Mouse (Mus musculus) left cerebral cortex, postnatal 36 days (tissue): ENCODE data around the gene Bcorl1. TPM values are rescaled to one million over a fixed set of nuclear protein-coding genes. Genes with fewer than 3 reads are reported as not detected.

ENCODE experiments used
- DNase-seq, 2 experiments: peaks; one replicate each; pipeline ENCODE4 v3.0.0; 2021 to 2022; ENCODE audit warnings: low spot score in 2 of 2, mixed read lengths in 1 of 2
- intact Hi-C: fragments of 180-260 bp; cut with DNase I; formaldehyde crosslinking; loops from one replicate; pipeline ENCODE4 v1.15.1; 2025
- total RNA-seq, 2 experiments: library from RNA; stranded (reverse); gene quantifications; 2 replicates each; pipeline ENCODE4 v1.2.3; 2021

Gene Bcorl1
- total RNA-seq, 2 experiments from 2014 or later = 17.9 to 20.4 TPM

DNA sequence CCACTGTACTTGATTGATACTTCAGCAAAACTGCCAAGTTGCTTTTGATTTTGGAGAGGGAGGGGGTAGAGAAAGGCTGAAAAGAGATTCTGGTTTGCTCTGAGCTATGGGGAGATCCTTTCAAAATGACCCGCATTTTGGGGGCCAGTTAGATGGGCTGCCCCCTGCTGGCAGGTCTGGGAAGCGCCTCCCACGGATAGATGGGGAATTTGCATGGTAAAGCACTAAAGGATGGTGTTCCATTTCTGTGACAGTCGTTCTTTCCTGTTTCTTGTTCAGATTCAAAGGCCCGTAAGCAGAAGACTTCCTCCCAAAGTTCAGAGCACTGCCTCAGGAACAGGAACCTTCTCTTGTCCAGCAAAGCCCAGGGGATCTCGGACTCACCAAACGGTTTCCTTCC lies 42.5 kb downstream of the Bcorl1 start:
- peak; percentile 7 to 13 for DNase-seq
- intact Hi-C loops = loop anchor here (10.0 kb wide), 1 partner anchor 109 kb away; no protein-coding TSS in a partner anchor

- intact Hi-C loops = loop anchor here (10.0 kb wide), 1 partner anchor 111 kb away; no protein-coding TSS in a partner anchor
- DNase-seq = no peak
Observed at GRCm38 (mm10) chrX:48385927-48386326, 44.8 kb downstream of the Bcorl1 start.

DNA sequence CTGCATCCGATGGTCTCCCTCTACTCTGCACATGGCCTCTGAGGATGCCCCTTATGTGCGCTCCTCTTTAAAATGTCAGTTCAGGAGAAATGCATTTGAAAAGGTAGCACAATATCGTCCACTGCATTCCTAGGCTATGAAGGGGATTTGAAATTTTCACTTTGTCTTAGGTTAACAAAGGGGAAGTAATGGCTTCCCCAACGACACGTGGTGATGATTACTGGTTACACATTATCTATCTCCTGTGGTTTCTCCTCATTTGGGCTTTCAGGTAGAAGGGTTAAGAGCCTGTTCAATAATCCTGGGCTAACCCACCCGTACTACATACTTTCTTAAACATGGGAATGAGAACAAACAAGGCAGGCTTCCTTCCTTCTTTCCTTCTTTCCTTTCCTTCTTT lies 48.2 kb downstream of the Bcorl1 start:
- DNase-seq = no peak
- intact Hi-C loops = loop anchor here (10.0 kb wide), 1 partner anchor 115 kb away; no protein-coding TSS in a partner anchor

GRCm38 (mm10) chrX:48399994-48400393 lies 58.8 kb downstream of the Bcorl1 start:
- intact Hi-C loops = no loop called here
- no peak for DNase-seq

DNA sequence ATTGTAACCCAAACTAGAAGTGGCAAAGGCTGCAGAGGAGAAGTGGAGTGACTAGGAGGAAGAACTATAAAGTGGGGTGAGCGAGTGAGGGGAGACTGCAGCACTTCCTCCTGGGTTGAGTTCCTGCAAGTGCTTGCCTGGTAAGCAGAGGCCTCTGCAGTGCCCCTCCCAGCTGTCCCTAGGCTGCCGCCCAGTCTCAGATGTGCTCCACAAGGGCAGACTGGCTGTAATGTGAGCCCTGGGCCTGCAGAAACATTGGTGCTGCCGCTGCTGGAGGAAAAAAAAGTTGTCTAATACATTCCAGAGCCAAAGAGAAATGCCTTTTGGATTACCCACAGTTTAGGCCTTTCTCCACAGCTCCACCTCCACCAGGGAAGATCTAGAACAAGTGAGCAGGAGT lies 64.0 kb downstream of the Bcorl1 start:
- DNase-seq = no peak
- intact Hi-C loops = no loop called here

DNA sequence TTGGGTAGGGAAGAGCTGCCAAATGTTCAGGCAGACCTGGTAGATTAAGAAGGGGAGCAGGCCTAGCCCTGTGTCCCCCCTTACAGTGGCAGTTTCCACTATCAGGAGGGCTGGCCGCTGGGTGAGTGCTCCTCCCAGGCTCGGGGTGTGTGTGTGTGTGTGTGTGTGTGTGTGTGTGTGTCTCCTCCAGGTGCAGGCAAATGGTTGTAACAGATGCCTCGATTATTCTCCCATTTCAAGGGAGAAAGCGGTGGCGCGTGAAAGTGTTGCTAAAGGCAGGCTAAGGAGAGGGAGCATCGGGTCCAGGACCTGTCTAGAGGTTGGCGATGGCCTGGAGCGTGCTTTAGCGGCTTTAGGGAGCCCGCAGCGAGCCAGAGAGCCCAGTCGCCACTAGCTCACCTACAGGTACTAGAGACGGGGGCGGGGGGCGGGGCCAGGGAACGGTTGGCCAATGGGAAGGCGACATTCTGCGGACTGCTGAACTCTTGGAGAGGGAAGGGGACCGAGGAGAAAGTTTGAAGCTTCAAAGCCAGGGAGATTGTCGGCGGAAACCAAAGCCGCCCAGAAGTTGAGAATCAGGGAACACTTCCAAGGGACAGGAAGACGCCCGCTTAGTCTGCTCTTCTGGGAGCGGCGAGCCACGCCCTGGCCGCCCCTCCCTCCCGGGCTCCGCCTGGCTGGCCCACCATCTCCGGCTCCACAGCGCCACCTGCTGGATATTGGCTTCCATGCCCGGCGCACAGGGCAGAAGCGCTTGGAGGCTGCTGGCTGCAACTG lies 68.6 kb downstream of the Bcorl1 start:
- peak; percentile 78 to 81 for DNase-seq
- intact Hi-C loops = loop anchor here (5.0 kb wide), 1 partner anchor 417 kb away; no protein-coding TSS in a partner anchor

DNA sequence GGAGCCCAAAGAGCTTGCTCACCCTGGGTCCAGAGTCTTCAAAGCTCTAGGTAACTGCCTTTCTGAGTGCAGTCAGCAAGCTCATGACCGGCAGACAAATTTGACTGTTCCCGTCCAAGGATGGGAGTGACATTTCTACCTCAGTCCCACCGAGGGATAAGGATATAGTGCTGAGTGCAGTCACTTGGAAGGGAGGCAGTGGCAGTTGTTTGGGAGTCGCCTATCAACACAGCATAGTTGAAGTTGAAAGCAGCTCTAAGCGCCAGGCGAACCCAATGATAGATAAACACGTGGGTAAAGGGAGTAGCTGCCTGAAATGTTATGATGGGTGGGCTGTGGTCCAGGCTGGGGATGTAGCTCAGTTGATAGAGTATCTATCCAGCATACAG lies 69.2 kb downstream of the Bcorl1 start:
- intact Hi-C loops = loop anchor here (5.0 kb wide), 1 partner anchor 418 kb away; no protein-coding TSS in a partner anchor
- no peak for DNase-seq

DNA sequence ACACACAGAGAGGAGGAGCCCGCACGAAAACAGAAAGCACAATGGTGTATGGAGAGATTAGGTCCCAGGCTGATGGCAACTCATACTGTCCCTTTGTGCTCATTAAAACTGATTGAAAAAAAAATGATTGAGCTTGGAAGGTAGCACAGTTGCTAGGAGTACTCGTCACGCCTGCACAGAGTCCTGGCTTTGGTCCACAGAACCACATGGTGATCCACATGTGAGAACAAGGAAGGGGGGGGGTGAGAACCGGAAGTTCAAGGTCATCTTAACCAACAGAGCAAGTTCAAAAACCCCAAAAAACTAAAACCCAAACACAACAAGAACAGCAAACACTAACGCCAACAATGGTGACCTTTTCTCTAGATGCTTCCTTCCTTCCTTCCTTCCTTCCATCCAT lies 71.5 kb downstream of the Bcorl1 start:
- intact Hi-C loops = loop anchor here (5.0 kb wide), 1 partner anchor 420 kb away; no protein-coding TSS in a partner anchor
- no peak for DNase-seq

- intact Hi-C loops = loop anchor here (5.0 kb wide), 1 partner anchor 422 kb away; no protein-coding TSS in a partner anchor
- no peak for DNase-seq
Observed at GRCm38 (mm10) chrX:48414291-48414690, 73.1 kb downstream of the Bcorl1 start.

GRCm38 (mm10) chrX:48418417-48418816 lies 77.3 kb downstream of the Bcorl1 start:
- no peak for DNase-seq
- intact Hi-C loops = no loop called here

GRCm38 (mm10) chrX:48422986-48423385 lies 81.8 kb downstream of the Bcorl1 start:
- intact Hi-C loops = no loop called here
- peak; percentile 33 to 60 for DNase-seq

GRCm38 (mm10) chrX:48423671-48424070 lies 82.5 kb downstream of the Bcorl1 start:
- DNase-seq = no peak
- intact Hi-C loops = no loop called here

GRCm38 (mm10) chrX:48424583-48424982 lies 83.4 kb downstream of the Bcorl1 start:
- DNase-seq = no peak
- intact Hi-C loops = no loop called here

DNA sequence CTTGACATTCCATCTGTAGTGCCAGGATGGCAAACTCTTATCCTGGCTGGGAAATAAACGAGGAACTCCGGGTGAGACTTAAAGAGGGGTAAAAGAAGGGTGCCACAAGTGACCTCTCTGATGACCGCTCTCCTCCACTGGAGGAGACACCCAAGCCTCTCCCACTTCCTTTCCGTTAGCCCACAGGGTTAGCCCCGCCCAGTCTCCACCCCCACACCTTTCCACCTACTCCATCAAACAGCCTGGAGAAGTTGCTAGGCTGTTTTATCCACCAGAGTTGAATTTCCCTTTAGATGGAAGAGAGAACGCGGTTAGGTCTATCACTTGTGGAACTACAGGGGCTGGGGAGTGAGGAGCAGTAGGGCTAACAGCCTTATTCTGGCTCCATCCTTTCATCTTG lies 84.1 kb downstream of the Bcorl1 start:
- DNase-seq = no peak
- intact Hi-C loops = no loop called here

DNA sequence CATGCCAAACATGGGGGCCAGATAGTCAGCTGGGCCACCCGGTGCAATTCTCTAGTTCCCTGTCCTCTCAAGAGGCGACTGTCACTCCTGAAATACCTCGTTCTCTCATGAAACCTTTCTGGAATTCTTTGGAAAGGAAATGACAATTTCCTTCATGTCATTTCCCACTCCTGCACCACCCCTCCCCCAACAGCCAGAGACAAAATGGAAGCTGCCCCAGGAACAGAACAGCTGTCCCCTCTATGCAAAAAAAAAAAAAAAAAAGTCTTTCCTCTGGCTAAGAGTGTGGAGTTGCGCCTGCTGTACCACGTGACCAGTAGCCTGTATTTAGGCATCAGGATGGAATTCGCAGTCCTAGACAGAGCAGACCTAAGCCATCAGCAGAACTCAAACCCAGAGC lies 87.1 kb downstream of the Bcorl1 start:
- no peak for DNase-seq
- intact Hi-C loops = no loop called here

- no peak for DNase-seq
- intact Hi-C loops = no loop called here
Observed at GRCm38 (mm10) chrX:48428642-48429041, 87.5 kb downstream of the Bcorl1 start.

DNA sequence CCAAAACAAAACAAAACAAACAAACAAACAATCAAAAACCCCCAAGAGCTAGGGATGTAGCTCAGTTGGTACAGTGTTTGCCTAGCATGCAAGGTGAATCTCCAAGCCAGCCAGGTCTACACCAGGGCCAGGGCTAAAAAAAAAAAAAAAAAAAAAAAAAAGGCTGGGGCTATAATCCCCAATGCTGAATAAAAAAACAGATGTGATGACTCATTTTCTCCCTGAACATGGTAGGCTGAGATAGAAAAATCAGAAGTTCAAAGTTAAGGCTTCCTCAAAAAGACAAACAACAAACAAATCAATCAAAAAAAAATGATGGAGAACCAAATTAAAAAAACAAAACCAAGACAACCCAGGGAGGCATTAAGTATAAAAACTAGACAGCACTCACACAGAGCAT lies 87.9 kb downstream of the Bcorl1 start:
- DNase-seq = no peak
- intact Hi-C loops = no loop called here

GRCm38 (mm10) chrX:48429538-48429937 lies 88.4 kb downstream of the Bcorl1 start:
- intact Hi-C loops = no loop called here
- no peak for DNase-seq

DNA sequence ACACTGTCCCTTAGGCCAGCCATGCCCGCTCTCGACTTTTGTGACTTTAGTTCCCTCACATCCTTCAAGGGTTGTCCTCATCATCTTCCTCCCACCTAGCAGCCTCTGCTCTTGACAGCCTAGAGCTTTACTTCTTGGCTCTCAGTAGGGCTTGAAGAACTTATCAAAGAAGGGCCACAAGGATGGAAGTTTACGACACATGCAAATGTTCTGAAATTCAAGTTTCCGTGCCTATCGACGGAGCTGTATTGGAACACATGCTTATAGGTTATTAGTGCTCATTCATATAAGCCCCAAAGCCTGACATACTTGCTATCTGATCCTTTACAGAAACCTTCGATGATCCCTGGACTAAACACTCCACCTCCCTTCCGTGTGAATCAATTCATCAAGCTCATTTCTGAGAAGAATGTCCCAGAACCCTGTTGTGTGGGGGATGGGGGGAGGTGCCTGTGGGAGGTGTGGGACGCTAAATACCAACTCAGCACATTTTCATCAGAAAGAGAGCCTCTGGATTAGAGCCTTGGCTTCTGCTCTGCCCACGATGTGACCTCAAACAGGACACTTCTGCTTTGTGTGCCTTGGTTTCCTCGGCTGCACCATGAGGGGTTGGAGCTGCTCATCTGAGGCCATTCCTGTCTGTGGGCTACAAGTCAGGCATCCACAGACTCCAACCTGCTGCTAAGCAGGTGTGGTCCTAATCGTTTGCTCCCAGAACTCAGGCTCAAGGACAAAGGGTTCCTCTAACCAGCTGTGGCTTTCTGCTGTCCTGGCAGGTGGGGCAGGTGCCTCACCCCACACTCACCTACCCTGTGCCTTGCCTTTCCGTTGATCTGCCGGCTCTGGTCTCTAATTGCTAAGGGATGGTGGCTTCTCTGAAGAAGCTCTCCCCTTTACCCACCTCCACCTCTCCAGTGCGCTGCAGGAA lies 91.7 kb downstream of the Bcorl1 start:
- no peak for DNase-seq
- intact Hi-C loops = no loop called here

DNA sequence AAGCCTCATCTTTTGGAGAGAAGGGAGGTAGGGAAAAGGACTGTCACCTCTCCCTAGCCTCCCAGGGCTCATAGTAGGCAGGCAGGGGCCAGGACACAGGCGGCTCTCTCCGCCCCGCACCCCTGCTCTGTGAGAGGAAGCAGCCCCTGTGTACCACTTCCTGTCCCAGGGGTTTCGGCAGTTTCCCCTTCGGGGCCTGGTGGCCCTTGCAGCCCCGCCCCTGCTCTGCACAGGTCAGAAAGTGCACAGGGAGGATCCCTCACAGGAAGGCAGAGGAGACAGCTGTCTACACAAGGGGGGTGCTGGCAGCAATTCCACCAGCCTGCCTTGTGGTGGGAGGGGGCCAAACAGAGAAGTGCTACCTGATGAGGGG lies 92.4 kb downstream of the Bcorl1 start:
- no peak for DNase-seq
- intact Hi-C loops = no loop called here
